Mouse (Mus musculus): ENCODE measurements around the gene Gad1. TPM values are rescaled to one million over a fixed set of nuclear protein-coding genes. Genes with fewer than 3 reads are reported as not detected.

Gene Gad1
- 0.03 TPM in 2 replicates for polyA plus RNA-seq (2012; rRNA removed)

DNA sequence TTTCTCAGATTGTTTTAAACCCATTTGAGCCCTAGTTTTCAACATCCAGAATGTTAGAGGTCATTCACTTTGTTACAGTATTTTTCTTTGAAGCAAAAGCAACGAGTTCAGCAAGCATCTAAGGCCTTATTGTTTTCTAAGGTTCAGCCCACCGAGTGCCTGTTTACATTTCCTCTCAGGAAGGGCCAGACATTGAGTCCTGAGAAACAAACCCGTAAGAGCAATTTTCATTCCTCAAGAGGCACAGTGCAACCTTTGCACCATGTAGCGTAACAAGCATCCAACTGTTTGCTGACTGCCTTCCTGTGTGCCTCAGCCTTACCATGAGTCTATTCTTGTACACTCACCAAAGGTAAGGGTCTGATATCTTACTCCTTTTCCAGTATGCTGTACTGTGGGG lies at the start of gene Gad1:
Gene Gad1, plus strand, starts transcription at position 301 of the 400 bp plus-strand sequence.

DNA sequence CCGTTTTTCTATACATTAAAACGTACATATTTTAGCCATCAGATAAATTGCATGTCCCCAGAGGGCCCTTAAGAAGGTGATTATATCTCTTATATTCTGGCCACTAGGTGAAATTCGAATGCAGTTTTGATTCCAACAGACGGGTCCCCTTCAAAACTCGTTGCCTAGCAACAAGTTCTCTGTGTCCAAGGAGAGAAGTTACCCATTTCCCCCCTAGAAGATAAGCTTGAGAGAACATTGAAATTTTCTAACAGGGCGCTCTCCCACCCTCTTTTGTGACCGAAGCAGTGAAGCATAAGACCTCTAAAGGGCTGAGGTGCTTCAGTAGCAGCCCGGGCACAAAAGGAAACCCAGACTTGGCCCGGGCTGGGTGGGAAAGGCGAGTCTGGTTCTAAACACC lies 44.4 kb upstream of the Gad1 start, which contains the start of gene Erich2:
Gene Erich2, plus strand, starts transcription at position 324 of the 400 bp plus-strand sequence.

Other genes starting within 250 kb of the Gad1 start
- gene Sp5, start 78.1 kb upstream of the Gad1 start, polyA plus RNA-seq (2012; rRNA removed), result 0.10 and 0.12 TPM in 2 replicates
- 0.11 TPM in 1 of 2 replicates, not detected in the other for gene Erich2, start 44.3 kb upstream of the Gad1 start, polyA plus RNA-seq (2012; rRNA removed)
- gene Gorasp2, start 108.5 kb downstream of the Gad1 start, polyA plus RNA-seq (2012; rRNA removed), result 20.9 and 24.5 TPM in 2 replicates
- gene Gm26558, start 109.0 kb downstream of the Gad1 start, polyA plus RNA-seq (2012; rRNA removed), result 0.09 and 0.16 TPM in 2 replicates

All from liver, embryonic 14 days (tissue).